Mouse (Mus musculus) hindbrain, embryonic 12.5 days (tissue): ENCODE data around the gene Prps1. TPM values are rescaled to one million over a fixed set of nuclear protein-coding genes. Genes with fewer than 3 reads are reported as not detected.
"Not testable (repeated sequence)": the region's sequence is repeated elsewhere in the genome, so short reads cannot be mapped to it uniquely, and the experiment has no call there.

Experiments used
- ATAC-seq: fragments of 200-750 bp; cut with Nextera tagmentation; 2 replicates; pipeline ENCODE4 v1.8.0; 2017; ENCODE audit warnings: moderate TSS enrichment; ENCODE audit not compliant: low FRiP score
- H3K27ac ChIP-seq: fragments of 300-500 bp; sonication (generic); 2 replicates; pipeline ENCODE4 v1.5.1; 2016; ENCODE audit warnings: mild to moderate bottlenecking
- H3K27me3 ChIP-seq: fragments of 300-500 bp; sonication (generic); 2 replicates; pipeline ENCODE4 v1.6.1; 2016; ENCODE audit warnings: mild to moderate bottlenecking
- H3K36me3 ChIP-seq: fragments of 300-500 bp; sonication (generic); 2 replicates; pipeline ENCODE4 v1.6.1; 2016; ENCODE audit warnings: mild to moderate bottlenecking
- H3K4me1 ChIP-seq: fragments of 300-500 bp; sonication (generic); 2 replicates; pipeline ENCODE4 v1.6.1; 2016
- H3K4me2 ChIP-seq: fragments of 300-500 bp; sonication (generic); replicated peaks from 2 replicates; pipeline ENCODE4 v1.6.1; 2016; ENCODE audit warnings: mild to moderate bottlenecking
- H3K4me3 ChIP-seq: fragments of 300-500 bp; sonication (generic); 2 replicates; pipeline ENCODE4 v1.5.1; 2016; ENCODE audit warnings: mild to moderate bottlenecking
- H3K9ac ChIP-seq: fragments of 300-500 bp; sonication (generic); 2 replicates; pipeline ENCODE4 v1.6.1; 2016; ENCODE audit warnings: mild to moderate bottlenecking, moderate library complexity
- H3K9me3 ChIP-seq: fragments of 300-500 bp; sonication (generic); replicated peaks from 2 replicates; pipeline ENCODE4 v1.6.1; 2016; ENCODE audit warnings: mild to moderate bottlenecking
- WGBS: fragments of 180-500 bp; shearing (Covaris S2); methylation state at CpG from one replicate; pipeline ENCODE4 v1.1.7; 2016; 5-methylcytosine and 5-hydroxymethylcytosine counted together
- polyA plus RNA-seq: library from polyadenylated mRNA; unstranded; fragments of >200 nt; fragmentation: Nextera tagmentation; extraction: Ambion mirVana; gene quantifications from 2 replicates; pipeline ENCODE4 v1.2.1, GENCODE M21; 2016

The Prps1 gene
- polyA plus RNA-seq, 1 experiment from 2014 or later, result 56.1 TPM

GRCm38 (mm10) chrX:140457502-140457901 is 1.1 kb downstream of the Prps1 start:
- no peaks in the 10 kb centered on the region for H3K4me1 ChIP-seq
- WGBS, result 26% methylated on average over 12 of the region's 12 CpGs
- H3K9me3 ChIP-seq, result no peaks in the 10 kb centered on the region
- peak overlapping the region; percentile 49 for H3K4me3 ChIP-seq
- ATAC-seq, result no peak
- H3K27ac ChIP-seq, result no peak overlapping the region
- no peaks in the 10 kb centered on the region for H3K36me3 ChIP-seq
- H3K4me2 ChIP-seq, result peak overlapping the region; percentile 50
- H3K9ac ChIP-seq, result peak overlapping the region; percentile 53; the same call in 1 of the 2 replicates
- H3K27me3 ChIP-seq, result peaks cover 13% of the 10 kb centered on the region; the same call in 1 of the 2 replicates

GRCm38 (mm10) chrX:140478231-140478630 is 21.8 kb downstream of the Prps1 start:
- 0 out of 2 replicates have a peak, but pooled peaks cover 6% of the 10 kb centered on the region for H3K36me3 ChIP-seq
- WGBS, result 89% methylated on average over 6 of the region's 6 CpGs
- no peaks in the 10 kb centered on the region for H3K9me3 ChIP-seq
- no peaks in the 10 kb centered on the region; the same call in 1 of the 2 replicates for H3K27me3 ChIP-seq
- ATAC-seq, result no peak
- H3K4me3 ChIP-seq, result no peak overlapping the region
- H3K4me1 ChIP-seq, result no peaks in the 10 kb centered on the region
- no peak overlapping the region for H3K4me2 ChIP-seq
- no peak overlapping the region for H3K27ac ChIP-seq
- H3K9ac ChIP-seq, result no peak overlapping the region

GRCm38 (mm10) chrX:140479171-140479570 is 22.8 kb downstream of the Prps1 start:
- Histone ChIP-seq H3K4me3 (no peak overlapping the region), H3K9me3 (no peaks in the 10 kb centered on the region), H3K4me2 (no peak overlapping the region), H3K27me3 (no peaks in the 10 kb centered on the region; the same call in 1 of the 2 replicates), H3K27ac (no peak overlapping the region), H3K4me1 (no peaks in the 10 kb centered on the region), H3K9ac (no peak overlapping the region), H3K36me3 (0 out of 2 replicates have a peak, but pooled peaks cover 6% of the 10 kb centered on the region)
- WGBS, result 65% methylated on average over 4 of the region's 5 CpGs
- no peak for ATAC-seq

- ATAC-seq, result no peak
- Histone ChIP-seq H3K4me1 (no peaks in the 10 kb centered on the region), H3K9ac (no peak overlapping the region), H3K4me2 (no peak overlapping the region), H3K27ac (no peak overlapping the region), H3K27me3 (peaks cover 29% of the 10 kb centered on the region), H3K9me3 (no peaks in the 10 kb centered on the region), H3K36me3 (no peaks in the 10 kb centered on the region), H3K4me3 (no peak overlapping the region)
- WGBS, result 88% methylated on average over 1 of the region's 1 CpGs
These were observed 32.8 kb downstream of the Prps1 start for GRCm38 (mm10) chrX:140489174-140489573.

- no peak overlapping the region for H3K27ac ChIP-seq
- no peaks in the 10 kb centered on the region for H3K9me3 ChIP-seq
- 88% methylated on average over 3 of the region's 3 CpGs for WGBS
- no peak overlapping the region for H3K4me3 ChIP-seq
- no peaks in the 10 kb centered on the region for H3K36me3 ChIP-seq
- H3K9ac ChIP-seq, result no peak overlapping the region
- ATAC-seq, result no peak
- no peaks in the 10 kb centered on the region for H3K4me1 ChIP-seq
- H3K4me2 ChIP-seq, result no peak overlapping the region
- peaks cover 34% of the 10 kb centered on the region for H3K27me3 ChIP-seq
These were observed 33.8 kb downstream of the Prps1 start for GRCm38 (mm10) chrX:140490203-140490602.

GRCm38 (mm10) chrX:140491884-140492571 is 35.6 kb downstream of the Prps1 start:
- Histone ChIP-seq H3K36me3 (no peaks in the 10 kb centered on the region), H3K4me2 (no peak overlapping the region), H3K9ac (no peak overlapping the region), H3K27ac (no peak overlapping the region), H3K27me3 (peaks cover 34% of the 10 kb centered on the region), H3K9me3 (no peaks in the 10 kb centered on the region), H3K4me3 (no peak overlapping the region), H3K4me1 (no peaks in the 10 kb centered on the region)
- no peak for ATAC-seq
- WGBS, result 59% methylated on average over 10 of the region's 10 CpGs

- H3K27ac ChIP-seq, result no peak overlapping the region
- H3K4me3 ChIP-seq, result no peak overlapping the region
- H3K9ac ChIP-seq, result no peak overlapping the region
- H3K36me3 ChIP-seq, result no peaks in the 10 kb centered on the region
- peaks cover 39% of the 10 kb centered on the region for H3K27me3 ChIP-seq
- 66% methylated on average over 7 of the region's 7 CpGs for WGBS
- no peak for ATAC-seq
- H3K4me2 ChIP-seq, result no peak overlapping the region
- H3K9me3 ChIP-seq, result no peaks in the 10 kb centered on the region
- H3K4me1 ChIP-seq, result no peaks in the 10 kb centered on the region
These were observed 37.2 kb downstream of the Prps1 start for GRCm38 (mm10) chrX:140493527-140494029.

GRCm38 (mm10) chrX:140494170-140494569 is 37.8 kb downstream of the Prps1 start:
- Histone ChIP-seq H3K27me3 (peaks cover 39% of the 10 kb centered on the region), H3K27ac (no peak overlapping the region), H3K4me1 (no peaks in the 10 kb centered on the region), H3K9ac (no peak overlapping the region), H3K4me3 (no peak overlapping the region), H3K4me2 (no peak overlapping the region), H3K36me3 (no peaks in the 10 kb centered on the region), H3K9me3 (no peaks in the 10 kb centered on the region)
- 81% methylated on average over 6 of the region's 6 CpGs for WGBS
- no peak for ATAC-seq

GRCm38 (mm10) chrX:140498431-140498830 is 42.0 kb downstream of the Prps1 start:
- H3K36me3 ChIP-seq, H3K9ac ChIP-seq, H3K4me2 ChIP-seq, H3K27ac ChIP-seq, ATAC-seq, H3K9me3 ChIP-seq, H3K4me1 ChIP-seq, H3K4me3 ChIP-seq: not testable (repeated sequence)
- H3K27me3 ChIP-seq, result peaks cover 37% of the 10 kb centered on the region
- WGBS, result 70% methylated on average over 4 of the region's 4 CpGs

GRCm38 (mm10) chrX:140500306-140500705 is 43.9 kb downstream of the Prps1 start:
- ATAC-seq, result no peak
- Histone ChIP-seq H3K4me2 (no peak overlapping the region), H3K27ac (no peak overlapping the region), H3K9me3 (no peaks in the 10 kb centered on the region), H3K9ac (no peak overlapping the region), H3K4me3 (no peak overlapping the region), H3K36me3 (no peaks in the 10 kb centered on the region), H3K27me3 (peaks cover 26% of the 10 kb centered on the region), H3K4me1 (no peaks in the 10 kb centered on the region)
- 84% methylated on average over 5 of the region's 5 CpGs for WGBS

- Histone ChIP-seq H3K27ac (no peak overlapping the region), H3K36me3 (no peaks in the 10 kb centered on the region), H3K4me2 (no peak overlapping the region), H3K4me3 (no peak overlapping the region), H3K9me3 (no peaks in the 10 kb centered on the region), H3K4me1 (0 out of 2 replicates have a peak, but pooled peaks cover 2% of the 10 kb centered on the region), H3K9ac (no peak overlapping the region), H3K27me3 (peaks cover 37% of the 10 kb centered on the region)
- no peak for ATAC-seq
- WGBS, result 63% methylated on average over 9 of the region's 9 CpGs
These were observed 45.2 kb downstream of the Prps1 start for GRCm38 (mm10) chrX:140501401-140502301.

GRCm38 (mm10) chrX:140503905-140504304 is 47.5 kb downstream of the Prps1 start:
- Histone ChIP-seq H3K4me3 (no peak overlapping the region), H3K27ac (no peak overlapping the region), H3K27me3 (peaks cover 39% of the 10 kb centered on the region), H3K36me3 (no peaks in the 10 kb centered on the region), H3K4me1 (0 out of 2 replicates have a peak, but pooled peaks cover 2% of the 10 kb centered on the region), H3K4me2 (no peak overlapping the region), H3K9ac (no peak overlapping the region), H3K9me3 (no peaks in the 10 kb centered on the region)
- 22% methylated on average over 7 of the region's 7 CpGs for WGBS
- ATAC-seq, result peak; percentile 60; the same call in 1 of the 2 replicates
